Mouse (Mus musculus): ENCODE measurements around the gene Olfr429.

- no peak for TF ChIP-seq CTCF (IDR thresholded peaks at IDR 0.05; ENCODE audit: insufficient read depth, low read depth, low read length)
- no peak for TF ChIP-seq POLR2A (IDR thresholded peaks at IDR 0.05; ENCODE audit: insufficient read depth, low read depth, low read length)
Measured at GRCm38 (mm10) chr1:174096591-174096990, 12.5 kb downstream of the Olfr429 start, which contains the start of gene Olfr427.
